Mouse (Mus musculus): Measurements from ENCODE around the gene Nhp2. TPM values are rescaled to one million over a fixed set of nuclear protein-coding genes. Genes with fewer than 3 reads are reported as not detected.
"Not testable (repeated sequence)": the region's sequence is repeated elsewhere in the genome, so short reads cannot be mapped to it uniquely, and the experiment has no call there.

The Nhp2 gene
- polyA plus RNA-seq, 1 experiment from 2014 or later, result 279 TPM

- H3K27me3 ChIP-seq (ENCODE audit: poor library complexity, severe bottlenecking), result no peaks in the 10 kb centered on the region
- no peak overlapping the region for H3K4me3 ChIP-seq
- H3K9me3 ChIP-seq, result no peaks in the 10 kb centered on the region
- no peaks in the 10 kb centered on the region for H3K4me1 ChIP-seq
- H3K36me3 ChIP-seq (replicated peaks), result peaks cover 100% of the 10 kb centered on the region
- WGBS, result 95% methylated on average over 7 of the region's 7 CpGs
- no peak for DNase-seq (ENCODE audit: extremely low spot score, low spot score)
- no peak overlapping the region for H3K27ac ChIP-seq
Observed at GRCm38 (mm10) chr11:51591915-51592314, 27.6 kb upstream of the Nhp2 start.

- WGBS, result 97% methylated on average over 4 of the region's 4 CpGs
- H3K36me3 ChIP-seq (replicated peaks), result peaks cover 100% of the 10 kb centered on the region
- no peaks in the 10 kb centered on the region for H3K9me3 ChIP-seq
- H3K4me1 ChIP-seq, result no peaks in the 10 kb centered on the region
- H3K4me3 ChIP-seq, result no peak overlapping the region
- no peaks in the 10 kb centered on the region for H3K27me3 ChIP-seq (ENCODE audit: poor library complexity, severe bottlenecking)
- H3K27ac ChIP-seq, result no peak overlapping the region
- no peak for DNase-seq (ENCODE audit: extremely low spot score, low spot score)
Observed at GRCm38 (mm10) chr11:51593368-51593767, 26.2 kb upstream of the Nhp2 start.

- Histone ChIP-seq H3K27ac (no peak overlapping the region), H3K27me3 (ENCODE audit: poor library complexity, severe bottlenecking) (no peaks in the 10 kb centered on the region), H3K36me3 (replicated peaks) (peaks cover 100% of the 10 kb centered on the region), H3K4me1 (no peaks in the 10 kb centered on the region), H3K9me3 (no peaks in the 10 kb centered on the region), H3K4me3 (no peak overlapping the region)
- WGBS, result 95% methylated on average over 6 of the region's 6 CpGs
- DNase-seq (ENCODE audit: extremely low spot score, low spot score), result no peak
Observed at GRCm38 (mm10) chr11:51593849-51594248, 25.7 kb upstream of the Nhp2 start.

- WGBS, result 86% methylated on average over 3 of the region's 3 CpGs
Observed at GRCm38 (mm10) chr11:51594715-51595350, 24.7 kb upstream of the Nhp2 start.

GRCm38 (mm10) chr11:51595459-51596083, 24.0 kb upstream of the Nhp2 start:
- Histone ChIP-seq H3K4me1 (no peaks in the 10 kb centered on the region), H3K4me3 (no peak overlapping the region), H3K36me3 (replicated peaks) (peaks cover 100% of the 10 kb centered on the region), H3K27me3 (ENCODE audit: poor library complexity, severe bottlenecking) (no peaks in the 10 kb centered on the region), H3K9me3 (no peaks in the 10 kb centered on the region), H3K27ac (no peak overlapping the region)
- WGBS, result 92% methylated on average over 1 of the region's 1 CpGs
- no peak for DNase-seq (ENCODE audit: extremely low spot score, low spot score)

More at GRCm38 (mm10) chr11:51594715-51595350, 24.7 kb upstream of the Nhp2 start:
- no peaks in the 10 kb centered on the region for H3K4me1 ChIP-seq
- H3K9me3 ChIP-seq, result no peaks in the 10 kb centered on the region
- no peaks in the 10 kb centered on the region for H3K27me3 ChIP-seq (ENCODE audit: poor library complexity, severe bottlenecking)
- no peak overlapping the region for H3K27ac ChIP-seq
- peaks cover 100% of the 10 kb centered on the region for H3K36me3 ChIP-seq (replicated peaks)
- H3K4me3 ChIP-seq, result no peak overlapping the region
- no peak for DNase-seq (ENCODE audit: extremely low spot score, low spot score)

GRCm38 (mm10) chr11:51597553-51597952, 22.0 kb upstream of the Nhp2 start:
- H3K27me3 ChIP-seq (ENCODE audit: poor library complexity, severe bottlenecking), result no peaks in the 10 kb centered on the region
- DNase-seq (ENCODE audit: extremely low spot score, low spot score), result no peak
- peaks cover 16% of the 10 kb centered on the region for H3K4me1 ChIP-seq
- no peak overlapping the region for H3K27ac ChIP-seq
- H3K4me3 ChIP-seq, result no peak overlapping the region
- WGBS, result 89% methylated on average over 2 of the region's 2 CpGs
- peaks cover 100% of the 10 kb centered on the region for H3K36me3 ChIP-seq (replicated peaks)
- H3K9me3 ChIP-seq, result no peaks in the 10 kb centered on the region

GRCm38 (mm10) chr11:51602253-51602652, 17.3 kb upstream of the Nhp2 start:
- H3K4me3 ChIP-seq, result peak overlapping the region; percentile 21; the same call in 1 of the 2 replicates
- H3K9me3 ChIP-seq, result no peaks in the 10 kb centered on the region
- H3K4me1 ChIP-seq, result peaks cover 45% of the 10 kb centered on the region
- DNase-seq (ENCODE audit: extremely low spot score, low spot score), result no peak
- H3K27ac ChIP-seq, result no peak overlapping the region
- H3K36me3 ChIP-seq (replicated peaks), result peaks cover 89% of the 10 kb centered on the region
- WGBS, result 89% methylated on average over 3 of the region's 3 CpGs
- H3K27me3 ChIP-seq (ENCODE audit: poor library complexity, severe bottlenecking), result no peaks in the 10 kb centered on the region

GRCm38 (mm10) chr11:51605602-51606446, 13.7 kb upstream of the Nhp2 start:
- peaks cover 51% of the 10 kb centered on the region for H3K4me1 ChIP-seq
- under 1% methylated on average over 81 of the region's 81 CpGs for WGBS
- peak overlapping the region; percentile 99 for H3K27ac ChIP-seq
- DNase-seq (ENCODE audit: extremely low spot score, low spot score), result peak; percentile 72
- peak overlapping the region; percentile 74 for H3K4me3 ChIP-seq
- no peaks in the 10 kb centered on the region for H3K27me3 ChIP-seq (ENCODE audit: poor library complexity, severe bottlenecking)
- H3K9me3 ChIP-seq, result no peaks in the 10 kb centered on the region
- H3K36me3 ChIP-seq (replicated peaks), result peaks cover 53% of the 10 kb centered on the region

GRCm38 (mm10) chr11:51606447-51607095, 13.0 kb upstream of the Nhp2 start, which contains the start of gene Hnrnpab:
Hnrnpab (minus strand) TSS chr11:51606847.
- peak within 1 kb of the TSS; percentile 99 for H3K27ac ChIP-seq
- peaks cover 46% of the 10 kb centered on the region for H3K36me3 ChIP-seq (replicated peaks)
- peak within 1 kb of the TSS; percentile 74 for H3K4me3 ChIP-seq
- no peaks in the 10 kb centered on the region for H3K9me3 ChIP-seq
- no peaks in the 10 kb centered on the region for H3K27me3 ChIP-seq (ENCODE audit: poor library complexity, severe bottlenecking)
- under 1% methylated on average over 91 of the region's 91 CpGs for WGBS
- peak; percentile 99 for DNase-seq (ENCODE audit: extremely low spot score, low spot score)
- peaks cover 44% of the 10 kb centered on the region for H3K4me1 ChIP-seq

- Histone ChIP-seq H3K36me3 (replicated peaks) (peaks cover 39% of the 10 kb centered on the region), H3K27me3 (ENCODE audit: poor library complexity, severe bottlenecking) (no peaks in the 10 kb centered on the region), H3K9me3 (no peaks in the 10 kb centered on the region), H3K4me3 (peak overlapping the region; percentile 74), H3K27ac (peak overlapping the region; percentile 99), H3K4me1 (peaks cover 38% of the 10 kb centered on the region)
- 12% methylated on average over 15 of the region's 15 CpGs for WGBS
- no peak for DNase-seq (ENCODE audit: extremely low spot score, low spot score)
Observed at GRCm38 (mm10) chr11:51607096-51607738, 12.3 kb upstream of the Nhp2 start.

GRCm38 (mm10) chr11:51609266-51609909, 10.1 kb upstream of the Nhp2 start:
- Histone ChIP-seq H3K9me3 (no peaks in the 10 kb centered on the region), H3K4me3 (no peak overlapping the region), H3K36me3 (replicated peaks) (peaks cover 18% of the 10 kb centered on the region), H3K27ac (no peak overlapping the region), H3K4me1 (peaks cover 18% of the 10 kb centered on the region), H3K27me3 (ENCODE audit: poor library complexity, severe bottlenecking) (no peaks in the 10 kb centered on the region)
- 87% methylated on average over 3 of the region's 3 CpGs for WGBS
- DNase-seq (ENCODE audit: extremely low spot score, low spot score), result no peak

- not testable (repeated sequence) for DNase-seq (ENCODE audit: extremely low spot score, low spot score); H3K27me3 ChIP-seq (ENCODE audit: poor library complexity, severe bottlenecking); H3K9me3 ChIP-seq; H3K27ac ChIP-seq; H3K4me3 ChIP-seq
- peaks cover 12% of the 10 kb centered on the region for H3K36me3 ChIP-seq (replicated peaks)
- peaks cover 18% of the 10 kb centered on the region for H3K4me1 ChIP-seq
- WGBS, result 90% methylated on average over 5 of the region's 5 CpGs
Observed at GRCm38 (mm10) chr11:51609940-51610339, 9.6 kb upstream of the Nhp2 start.
